Mouse (Mus musculus) cortical plate, adult 2 months (tissue): ENCODE results near the gene Tmem116. TPM values are rescaled to one million over a fixed set of nuclear protein-coding genes. Genes with fewer than 3 reads are reported as not detected.
A peak's percentile ranks its signal among the peaks of the same experiment; 100 is the strongest.

Experiments used
- H3K27ac ChIP-seq: fragments of 200-500 bp; 2 replicates; pipeline ENCODE4 v1.5.1; 2012; ENCODE audit warnings: low read length, control low read depth, inconsistent platforms; ENCODE audit not compliant: insufficient read depth
- H3K4me1 ChIP-seq: fragments of 200-500 bp; 2 replicates; pipeline ENCODE4 v1.6.1; 2011; ENCODE audit warnings: low read length; ENCODE audit not compliant: control insufficient read depth, insufficient read depth
- H3K4me3 ChIP-seq: fragments of 200-500 bp; 2 replicates; pipeline ENCODE4 v1.5.1; 2011; ENCODE audit warnings: mild to moderate bottlenecking, low read length, control low read depth; ENCODE audit not compliant: insufficient read depth
- CTCF ChIP-seq: fragments of 200-500 bp; IDR thresholded peaks from 2 replicates; pipeline ENCODE4 v1.5.1; 2011; ENCODE audit warnings: mild to moderate bottlenecking, control low read depth, low read length; ENCODE audit not compliant: insufficient read depth; ENCODE audit errors: extremely low read depth
- POLR2A ChIP-seq: fragments of 200-500 bp; IDR thresholded peaks from 2 replicates; pipeline ENCODE4 v1.6.1; 2011; ENCODE audit warnings: mild to moderate bottlenecking, low read length, control low read depth; ENCODE audit not compliant: insufficient read depth; ENCODE audit errors: extremely low read depth
- polyA plus RNA-seq: library from polyadenylated mRNA; depleted of rRNA; stranded (reverse); fragments of >200 nt; gene quantifications from 2 replicates; pipeline ENCODE4 v1.2.3, GENCODE M21; 2012

Gene Tmem116
- polyA plus RNA-seq, 1 experiment = 10.7 TPM

DNA sequence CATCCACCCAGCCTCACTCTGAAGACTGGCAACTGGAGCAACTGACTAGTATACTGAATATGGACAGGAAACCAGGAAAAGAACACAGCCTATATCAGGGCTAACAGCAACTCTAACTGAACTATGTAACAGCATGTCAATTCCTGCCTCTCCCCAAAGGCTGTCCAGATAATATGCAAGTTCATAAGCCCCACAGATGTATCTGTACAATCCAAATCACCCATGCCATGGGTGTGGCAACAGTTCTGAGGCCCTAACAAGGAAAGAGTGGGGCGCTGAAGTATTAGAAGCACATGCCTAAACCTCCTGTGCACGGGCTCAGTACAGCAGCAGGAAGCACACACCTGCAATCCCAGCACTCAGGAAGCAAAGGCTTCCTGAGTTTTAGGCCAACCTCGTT lies 83.4 kb downstream of the Tmem116 start:
- Histone ChIP-seq H3K27ac (no peak overlapping the region), H3K4me3 (no peak overlapping the region), H3K4me1 (no peaks in the 10 kb centered on the region)
- TF ChIP-seq POLR2A (no peak), CTCF (no peak)

DNA sequence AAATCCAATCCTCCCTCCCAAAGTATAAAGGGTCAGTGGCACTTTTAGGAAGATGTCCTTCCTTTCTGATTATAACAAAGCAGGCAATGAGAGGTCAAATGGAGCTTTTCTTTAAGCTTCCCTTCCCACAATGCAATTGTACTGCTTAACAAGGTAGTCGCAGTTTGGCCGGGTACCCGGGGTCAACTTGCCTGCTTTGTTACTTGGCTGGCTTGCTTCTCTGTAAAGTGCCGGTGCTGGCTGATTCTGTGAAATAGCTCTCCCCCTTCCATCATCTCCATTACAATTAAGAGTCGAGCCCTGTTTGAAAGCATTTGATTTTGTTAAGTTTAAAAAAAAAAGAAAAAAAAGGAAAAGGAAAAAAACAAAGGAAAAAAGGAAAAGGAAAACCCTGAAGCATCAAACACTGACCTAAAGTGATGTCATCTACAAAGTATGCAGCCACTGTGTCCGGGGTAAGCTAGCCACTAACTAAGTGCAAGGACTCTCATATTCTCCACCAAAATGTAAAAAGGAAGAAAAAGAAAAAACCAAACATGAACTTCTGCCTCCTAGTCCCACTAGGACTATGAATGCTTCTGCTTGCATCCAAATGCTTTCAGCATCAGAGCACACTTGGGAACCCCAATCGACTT lies 85.3 kb downstream of the Tmem116 start:
- H3K27ac ChIP-seq = no peak overlapping the region
- TF ChIP-seq POLR2A (no peak), CTCF (no peak)
- H3K4me3 ChIP-seq = no peak overlapping the region
- H3K4me1 ChIP-seq = no peaks in the 10 kb centered on the region; the same call in 1 of the 2 replicates

DNA sequence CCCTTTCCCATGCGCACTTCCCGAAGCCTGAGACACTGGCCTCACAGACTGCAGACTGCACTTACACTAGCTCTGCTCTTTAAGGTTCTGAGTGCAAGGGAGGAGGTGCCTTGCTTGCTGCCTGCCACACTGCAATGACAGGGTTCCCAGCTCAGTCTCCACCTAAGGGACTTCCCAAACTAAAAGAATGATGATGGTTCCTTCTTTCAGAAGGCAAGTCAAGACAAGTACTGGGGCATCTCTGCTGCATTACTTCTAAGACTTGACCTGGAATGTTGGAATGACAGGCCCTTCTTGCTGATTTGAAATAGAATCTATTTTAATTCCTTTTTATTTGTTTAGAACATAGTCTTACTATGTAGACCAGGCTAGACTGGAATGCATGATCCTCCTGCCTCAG lies 85.9 kb downstream of the Tmem116 start:
- H3K27ac ChIP-seq = no peak overlapping the region
- TF ChIP-seq POLR2A (no peak), CTCF (no peak)
- no peak overlapping the region for H3K4me3 ChIP-seq
- peaks cover 1% of the 10 kb centered on the region; the same call in 1 of the 2 replicates for H3K4me1 ChIP-seq

GRCm38 (mm10) chr5:121540066-121540465 lies 88.4 kb downstream of the Tmem116 start:
- TF ChIP-seq POLR2A = no peak
- TF ChIP-seq CTCF = no peak
- Histone ChIP-seq H3K27ac (no peak overlapping the region), H3K4me1 (peaks cover 4% of the 10 kb centered on the region; the same call in 1 of the 2 replicates), H3K4me3 (no peak overlapping the region)

DNA sequence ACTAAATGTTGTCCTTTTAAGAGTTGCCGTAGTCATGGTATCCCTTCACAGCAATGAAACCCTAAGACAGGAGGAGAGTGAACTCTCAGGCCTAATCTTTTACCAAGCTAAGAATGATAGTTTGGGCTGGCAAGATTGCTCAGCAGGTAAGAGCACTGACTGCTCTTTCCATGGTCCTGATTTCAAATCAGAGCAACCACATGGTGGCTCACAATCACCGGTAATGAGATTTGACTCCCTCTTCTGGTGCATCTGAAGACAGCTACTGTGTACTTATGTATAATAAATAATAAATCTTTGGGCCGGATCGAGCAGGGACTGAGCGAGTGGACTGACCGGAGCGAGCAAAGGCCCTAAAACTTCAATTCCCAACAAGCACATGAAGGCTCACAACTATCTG lies 89.5 kb downstream of the Tmem116 start:
- H3K4me1 ChIP-seq = peaks cover 4% of the 10 kb centered on the region; the same call in 1 of the 2 replicates
- no peak overlapping the region for H3K27ac ChIP-seq
- H3K4me3 ChIP-seq = no peak overlapping the region
- TF ChIP-seq CTCF (peak; percentile 22; the same call in 1 of the 2 replicates), POLR2A (no peak)

DNA sequence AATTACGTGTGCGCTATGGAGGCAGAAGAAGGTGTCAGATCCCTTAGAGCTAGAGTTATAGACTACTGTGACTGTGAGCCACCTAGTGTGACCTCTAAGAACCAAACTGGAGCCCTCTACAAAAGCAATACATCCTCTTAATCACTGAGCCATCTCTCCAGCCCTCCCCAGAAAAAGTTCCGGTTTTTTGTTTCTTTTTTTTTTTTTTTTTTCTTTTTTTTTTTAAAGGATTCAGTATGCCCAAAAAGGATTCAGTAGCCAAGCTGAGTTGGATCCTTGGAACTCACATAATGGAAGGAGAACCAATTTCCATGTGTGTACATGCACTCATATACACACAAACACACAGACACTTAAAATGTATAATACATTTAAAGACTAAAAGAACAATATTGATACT lies 91.7 kb downstream of the Tmem116 start:
- Histone ChIP-seq H3K4me3 (no peak overlapping the region), H3K27ac (no peak overlapping the region), H3K4me1 (peaks cover 4% of the 10 kb centered on the region; the same call in 1 of the 2 replicates)
- TF ChIP-seq POLR2A (no peak), CTCF (no peak)

DNA sequence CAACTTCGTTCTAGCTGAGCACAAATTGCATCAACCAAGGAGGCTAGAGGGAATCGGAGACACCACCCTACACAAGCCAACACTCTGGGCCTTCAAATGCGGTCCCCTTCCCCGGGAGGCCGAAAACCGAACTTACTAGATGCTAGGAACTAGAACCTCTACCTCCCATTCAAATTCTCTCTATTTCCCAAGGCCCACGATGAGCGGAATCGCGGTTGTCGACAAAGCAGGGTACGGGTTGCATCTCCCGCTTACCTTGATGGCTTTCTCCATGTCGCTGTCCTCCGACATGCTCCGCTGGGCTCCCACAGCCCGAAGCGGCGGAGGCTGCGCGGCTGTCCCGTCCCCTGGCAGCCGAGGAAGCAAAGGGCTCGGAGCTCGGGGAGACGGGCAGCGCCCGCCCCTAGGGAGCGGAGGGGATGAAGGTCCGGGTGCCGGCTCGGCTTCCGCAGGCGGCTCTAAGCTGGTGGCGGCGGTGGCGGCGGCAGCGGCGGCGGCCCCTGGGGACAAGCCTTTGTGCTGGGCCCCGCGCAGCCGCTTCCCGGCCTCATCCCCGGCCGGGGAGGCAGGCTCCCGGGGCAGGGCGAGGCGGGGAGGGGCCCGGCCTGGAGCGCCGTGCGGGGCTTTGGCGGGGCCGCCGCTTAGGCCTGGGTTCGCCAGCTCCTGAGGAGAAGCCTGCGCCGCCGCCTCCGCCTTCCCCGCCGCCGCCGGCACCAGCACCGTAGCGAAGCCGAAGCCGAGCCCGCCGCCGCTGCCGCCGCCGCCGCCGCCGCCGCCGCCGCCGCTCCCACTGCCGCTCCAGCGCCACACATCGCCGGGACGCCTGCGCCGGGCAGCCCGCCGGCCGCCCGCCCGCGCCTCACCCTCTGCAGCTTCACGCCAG lies 93.5 kb downstream of the Tmem116 start, which contains the start of the genes Adam1a and Gm42878:
Gene Adam1a, minus strand, starts transcription at position 573 of the 883 bp plus-strand sequence.
Gene Gm42878, minus strand, starts transcription at position 573 of the 883 bp plus-strand sequence.
- Histone ChIP-seq H3K4me3 (peak within 1 kb of the TSS; percentile 50), H3K27ac (peak within 1 kb of the TSS; percentile 68), H3K4me1 (peaks cover 4% of the 10 kb centered on the region; the same call in 1 of the 2 replicates)
- no peak for TF ChIP-seq POLR2A
- TF ChIP-seq CTCF = no peak

- H3K27ac ChIP-seq = peak within 1 kb of the TSS; percentile 68
Observed at GRCm38 (mm10) chr5:121545793-121546529, 94.3 kb downstream of the Tmem116 start, which contains the start of gene Mapkapk5. Gene Mapkapk5 (minus strand): TSS chr5:121545905.

GRCm38 (mm10) chr5:121546530-121546895 lies 94.8 kb downstream of the Tmem116 start:
- peak overlapping the region; percentile 50; the same call in 1 of the 2 replicates for H3K4me3 ChIP-seq

More at GRCm38 (mm10) chr5:121545793-121546529, 94.3 kb downstream of the Tmem116 start, which contains the start of gene Mapkapk5:
- Histone ChIP-seq H3K4me1 (peaks cover 4% of the 10 kb centered on the region; the same call in 1 of the 2 replicates), H3K4me3 (peak within 1 kb of the TSS; percentile 50)
- TF ChIP-seq CTCF (no peak), POLR2A (peak; percentile 88)

More at GRCm38 (mm10) chr5:121546530-121546895, 94.8 kb downstream of the Tmem116 start:
- H3K27ac ChIP-seq = no peak overlapping the region
- TF ChIP-seq POLR2A (no peak), CTCF (peak; percentile 56)
- peaks cover 4% of the 10 kb centered on the region; the same call in 1 of the 2 replicates for H3K4me1 ChIP-seq
